Comparison of ENCODE assay signal across 8 mouse cellular contexts in the genomic region with DNA sequence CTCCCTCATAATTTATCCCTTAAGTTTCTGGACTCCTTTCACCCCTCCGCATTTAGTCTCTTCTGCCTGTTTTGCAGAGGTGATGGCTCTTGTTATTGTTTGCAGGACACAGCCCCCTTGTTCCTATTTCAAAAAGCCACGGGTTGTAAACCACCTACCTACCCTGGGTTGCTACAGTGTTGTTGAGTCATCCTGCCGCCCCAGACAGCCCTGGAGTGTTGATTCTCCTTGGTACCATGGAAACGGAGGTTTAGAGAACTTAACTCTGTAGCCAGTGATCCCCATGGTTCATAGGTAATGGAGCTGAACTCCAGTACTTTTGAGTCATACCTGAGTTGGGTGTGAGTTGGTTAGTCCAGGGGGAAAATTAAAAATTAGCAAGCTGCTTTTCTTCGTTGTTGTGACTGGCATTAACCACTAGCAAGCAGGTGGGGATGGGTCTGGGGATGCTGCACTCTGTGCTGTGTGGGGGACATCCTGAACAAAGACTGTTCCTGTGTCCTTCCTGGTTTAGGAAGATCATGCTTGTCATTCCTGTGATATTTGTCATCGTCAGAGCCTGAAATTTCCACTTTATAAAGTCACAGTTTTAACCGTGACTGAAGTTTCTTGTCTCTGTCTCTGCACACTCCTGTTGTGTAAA. TPM values are rescaled to one million over a fixed set of nuclear protein-coding genes. Genes with fewer than 3 reads are reported as not detected.
A peak's percentile ranks its signal among the peaks of the same experiment; 100 is the strongest.
DNase-seq lines count a peak whose midpoint lies in the region; ATAC-seq and TF ChIP-seq lines count a peak whose summit lies in the region.

No protein-coding gene starts in this region.

- H3K9me3 ChIP-seq in heart, postnatal 0 days (replicated peaks; ENCODE audit: control insufficient read depth, low read length) = no peaks in the 10 kb centered on the region
- no peaks in the 10 kb centered on the region for H3K9me3 ChIP-seq in forebrain, postnatal 0 days (ENCODE audit: low read length)
- no peaks in the 10 kb centered on the region for H3K9me3 ChIP-seq in limb, embryonic 14.5 days (ENCODE audit: control insufficient read depth, low read length)
- no peaks in the 10 kb centered on the region for H3K9me3 ChIP-seq in neural tube, embryonic 12.5 days

- no peak for DNase-seq in heart, postnatal 0 days (ENCODE audit: low spot score)
- DNase-seq in heart, adult 18-20 months = no peak
- DNase-seq in MN1 (ENCODE audit: low spot score) = peak; percentile 61
- DNase-seq in forebrain, postnatal 0 days = no peak
- DNase-seq in limb, embryonic 14.5 days (ENCODE audit: low spot score) = no peak
- DNase-seq in frontal cortex, postnatal 10 days (ENCODE audit: low spot score in 2 of 2) = no peak
- DNase-seq in spleen, postnatal 14 days (ENCODE audit: low spot score in 2 of 2) = no peak

- H3K4me1 ChIP-seq in heart, postnatal 0 days (ENCODE audit: control insufficient read depth, insufficient read depth) = peaks cover 53% of the 10 kb centered on the region
- peaks cover 23% of the 10 kb centered on the region for H3K4me1 ChIP-seq in forebrain, postnatal 0 days (ENCODE audit: insufficient read depth)
- H3K4me1 ChIP-seq in limb, embryonic 14.5 days (ENCODE audit: control insufficient read depth, insufficient read depth, low read length) = peaks cover 38% of the 10 kb centered on the region
- peaks cover 53% of the 10 kb centered on the region for H3K4me1 ChIP-seq in neural tube, embryonic 12.5 days

- H3K4me2 ChIP-seq in heart, postnatal 0 days (ENCODE audit: low read depth, low read length) = peak overlapping the region; percentile 70
- peak overlapping the region; percentile 59 for H3K4me2 ChIP-seq in forebrain, postnatal 0 days (ENCODE audit: low read depth)
- H3K4me2 ChIP-seq in limb, embryonic 14.5 days (replicated peaks; ENCODE audit: low read depth, low read length, severe bottlenecking) = peak overlapping the region; percentile 72
- peak overlapping the region; percentile 67 for H3K4me2 ChIP-seq in neural tube, embryonic 12.5 days (replicated peaks)

- H3K9ac ChIP-seq in heart, postnatal 0 days (replicated peaks; ENCODE audit: low read depth, low read length) = peak overlapping the region; percentile 100
- H3K9ac ChIP-seq in forebrain, postnatal 0 days = peak overlapping the region; percentile 97
- 0 out of 2 replicates have a peak overlapping the region, but pooled peaks have one; percentile 31 for H3K9ac ChIP-seq in limb, embryonic 14.5 days (ENCODE audit: low read depth, low read length, severe bottlenecking)
- H3K9ac ChIP-seq in neural tube, embryonic 12.5 days = peak overlapping the region; percentile 99

- H3K27ac ChIP-seq in heart, postnatal 0 days (ENCODE audit: low read depth) = peak overlapping the region; percentile 100
- H3K27ac ChIP-seq in forebrain, postnatal 0 days (ENCODE audit: low read depth, low read length) = 0 out of 2 replicates have a peak overlapping the region, but pooled peaks have one; percentile 29
- H3K27ac ChIP-seq in limb, embryonic 14.5 days (replicated peaks; ENCODE audit: low read depth, low read length) = no peak overlapping the region
- H3K27ac ChIP-seq in neural tube, embryonic 12.5 days = no peak overlapping the region

- TF ChIP-seq EP300 in heart, postnatal 0 days (IDR thresholded peaks at IDR 0.05; ENCODE audit: low read depth) = no peak

- TF ChIP-seq CTCF in heart, postnatal 0 days (IDR thresholded peaks at IDR 0.05; ENCODE audit: low read depth) = no peak
- no peak for TF ChIP-seq CTCF in forebrain, postnatal 0 days (IDR thresholded peaks at IDR 0.05; ENCODE audit: low read depth)

- no peak for TF ChIP-seq POLR2A in limb, embryonic 14.5 days (IDR thresholded peaks at IDR 0.05; ENCODE audit: borderline replicate concordance, extremely low read depth, insufficient read depth, insufficient read length)

- ATAC-seq in heart, postnatal 0 days (ENCODE audit: insufficient read depth, low read depth) = no peak
- no peak for ATAC-seq in forebrain, postnatal 0 days
- ATAC-seq in limb, embryonic 14.5 days (ENCODE audit: low FRiP score, low read depth) = no peak
- ATAC-seq in neural tube, embryonic 12.5 days (ENCODE audit: low FRiP score, low read depth) = no peak

- no peaks in the 10 kb centered on the region for H3K27me3 ChIP-seq in heart, postnatal 0 days (ENCODE audit: control insufficient read depth, insufficient read depth, low read length)
- H3K27me3 ChIP-seq in forebrain, postnatal 0 days (ENCODE audit: insufficient read depth, low read length) = no peaks in the 10 kb centered on the region
- H3K27me3 ChIP-seq in limb, embryonic 14.5 days (ENCODE audit: control insufficient read depth, insufficient read depth, low read length) = no peaks in the 10 kb centered on the region
- H3K27me3 ChIP-seq in neural tube, embryonic 12.5 days (replicated peaks) = no peaks in the 10 kb centered on the region

- 15% methylated on average over 7 of the region's 7 CpGs for WGBS in heart, postnatal 0 days
- WGBS in forebrain, postnatal 0 days = 10% methylated on average over 7 of the region's 7 CpGs
- 21% methylated on average over 7 of the region's 7 CpGs for WGBS in limb, embryonic 14.5 days
- WGBS in neural tube, embryonic 12.5 days = 10% methylated on average over 7 of the region's 7 CpGs

- peak overlapping the region; percentile 100 for H3K4me3 ChIP-seq in heart, postnatal 0 days (ENCODE audit: low read depth, low read length)
- H3K4me3 ChIP-seq in forebrain, postnatal 0 days (ENCODE audit: low read depth, low read length) = peak overlapping the region; percentile 65
- peak overlapping the region; percentile 95 for H3K4me3 ChIP-seq in limb, embryonic 14.5 days (replicated peaks; ENCODE audit: low read length)
- H3K4me3 ChIP-seq in neural tube, embryonic 12.5 days = peak overlapping the region; percentile 94

- 0 out of 2 replicates have a peak, but pooled peaks cover 6% of the 10 kb centered on the region for H3K36me3 ChIP-seq in heart, postnatal 0 days (replicated peaks; ENCODE audit: control insufficient read depth, insufficient read depth, low read length)
- no peaks in the 10 kb centered on the region for H3K36me3 ChIP-seq in forebrain, postnatal 0 days (ENCODE audit: insufficient read depth)
- H3K36me3 ChIP-seq in limb, embryonic 14.5 days (ENCODE audit: control insufficient read depth, insufficient read depth, low read length) = no peaks in the 10 kb centered on the region
- no peaks in the 10 kb centered on the region for H3K36me3 ChIP-seq in neural tube, embryonic 12.5 days

RNA-seq across cellular contexts. Expression of gene Reep3, which starts 1.8 kb away (rescaled TPM):
- 24.0 and 26.6 TPM in 2 replicates for total RNA-seq in heart, postnatal 0 days (2014; rRNA removed; ENCODE audit: low replicate concordance)
- polyA plus RNA-seq in heart, postnatal 0 days (2015; fragmentation: Nextera tagmentation; extraction: Ambion mirVana) = 25.6 and 26.8 TPM in 2 replicates
- 10 to 100 TPM; 16.0 to 19.6 TPM for total RNA-seq in heart, adult 18-20 months (2021)
- 21.7 and 30.8 TPM in 2 replicates for total RNA-seq in forebrain, postnatal 0 days (2014; rRNA removed)
- polyA plus RNA-seq in forebrain, postnatal 0 days (2015; fragmentation: Nextera tagmentation; extraction: Ambion mirVana) = 18.8 and 23.7 TPM in 2 replicates
- polyA plus RNA-seq in limb, embryonic 14.5 days (2012; rRNA removed) = 35.0 and 39.9 TPM in 2 replicates
- 41.3 and 43.6 TPM in 2 replicates for polyA plus RNA-seq in limb, embryonic 14.5 days (2014; fragmentation: Nextera tagmentation; extraction: Ambion mirVana)
- 57.5 and 62.1 TPM in 2 replicates for polyA plus RNA-seq in neural tube, embryonic 12.5 days (2016; fragmentation: Nextera tagmentation; extraction: Ambion mirVana)

RNA-seq across cellular contexts. Expression of gene Jmjd1c, which starts 2.6 kb away (rescaled TPM):
- 42.4 and 55.3 TPM in 2 replicates for total RNA-seq in heart, postnatal 0 days (2014; rRNA removed; ENCODE audit: low replicate concordance)
- 28.1 and 29.0 TPM in 2 replicates for polyA plus RNA-seq in heart, postnatal 0 days (2015; fragmentation: Nextera tagmentation; extraction: Ambion mirVana)
- total RNA-seq in heart, adult 18-20 months (2021) = 10 to 100 TPM; 31.5 to 34.6 TPM
- total RNA-seq in forebrain, postnatal 0 days (2014; rRNA removed) = 67.1 and 76.8 TPM in 2 replicates
- 29.6 and 44.4 TPM in 2 replicates for polyA plus RNA-seq in forebrain, postnatal 0 days (2015; fragmentation: Nextera tagmentation; extraction: Ambion mirVana)
- 29.1 and 34.5 TPM in 2 replicates for polyA plus RNA-seq in limb, embryonic 14.5 days (2012; rRNA removed)
- polyA plus RNA-seq in limb, embryonic 14.5 days (2014; fragmentation: Nextera tagmentation; extraction: Ambion mirVana) = 52.2 and 55.8 TPM in 2 replicates
- polyA plus RNA-seq in neural tube, embryonic 12.5 days (2016; fragmentation: Nextera tagmentation; extraction: Ambion mirVana) = 63.8 and 63.9 TPM in 2 replicates

Comparison
In these comparisons a context has a peak if more than half of its experiments do, and no peak if none do; other contexts are left out.
1. H3K27ac ChIP-seq: peak in heart, postnatal 0 days (single experiment) and forebrain, postnatal 0 days (single experiment); none in limb, embryonic 14.5 days (single experiment) and neural tube, embryonic 12.5 days (single experiment).
2. H3K9ac ChIP-seq: peak in every context shown above with its lines; median percentile 100 in heart, postnatal 0 days; 99 in neural tube, embryonic 12.5 days; 97 in forebrain, postnatal 0 days; 31 in limb, embryonic 14.5 days.
3. Peak in every context shown above with its lines, with median percentiles within 50 percentile points of each other: H3K4me2 ChIP-seq and H3K4me3 ChIP-seq.